Mouse (Mus musculus) olfactory bulb, adult 2 months (tissue): ENCODE measurements around the gene 4933430I17Rik. TPM values are rescaled to one million over a fixed set of nuclear protein-coding genes. Genes with fewer than 3 reads are reported as not detected.
A peak's percentile ranks its signal among the peaks of the same experiment; 100 is the strongest.

ENCODE experiments used
- H3K27ac ChIP-seq: fragments of 200-500 bp; 2 replicates; pipeline ENCODE4 v1.5.1; 2012; ENCODE audit warnings: low read depth, low read length; ENCODE audit not compliant: insufficient read depth
- H3K4me1 ChIP-seq: fragments of 200-500 bp; 2 replicates; pipeline ENCODE4 v1.6.1; 2012; ENCODE audit warnings: low read length; ENCODE audit not compliant: control insufficient read depth, insufficient read depth
- H3K4me3 ChIP-seq: fragments of 200-500 bp; 2 replicates; pipeline ENCODE4 v1.5.1; 2012; ENCODE audit warnings: mild to moderate bottlenecking, low read depth, low read length, moderate library complexity; ENCODE audit not compliant: insufficient read depth
- CTCF ChIP-seq: fragments of 200-500 bp; IDR thresholded peaks from 2 replicates; pipeline ENCODE4 v1.5.1; 2012; ENCODE audit warnings: low read depth, mild to moderate bottlenecking, low read length, moderate library complexity; ENCODE audit not compliant: insufficient read depth
- POLR2A ChIP-seq: fragments of 200-500 bp; IDR thresholded peaks from 2 replicates; pipeline ENCODE4 v1.6.1; 2012; ENCODE audit warnings: mild to moderate bottlenecking, low read depth, low read length, moderate library complexity; ENCODE audit not compliant: insufficient read depth
- WGBS: fragments of 180-500 bp; shearing (Covaris S2); methylation state at CpG from one replicate; pipeline ENCODE4 v1.1.7; 2018; 5-methylcytosine and 5-hydroxymethylcytosine counted together
- polyA plus RNA-seq: library from polyadenylated mRNA; stranded (reverse); fragments of >200 nt; gene quantifications from 2 replicates; pipeline ENCODE4 v1.2.4, GENCODE M21; 2012; ENCODE audit warnings: low replicate concordance; ENCODE audit not compliant: missing spikeins, insufficient read depth, insufficient read length

Gene 4933430I17Rik
- polyA plus RNA-seq, 1 experiment = not detected

GRCm38 (mm10) chr4:62557436-62557835 lies 32.3 kb downstream of the 4933430I17Rik start:
- Histone ChIP-seq H3K4me1 (peaks cover 6% of the 10 kb centered on the region), H3K27ac (peak overlapping the region; percentile 42), H3K4me3 (no peak overlapping the region)
- WGBS = 14% methylated on average over 3 of the region's 3 CpGs
- TF ChIP-seq CTCF (no peak), POLR2A (no peak)

GRCm38 (mm10) chr4:62559797-62560329 lies 34.7 kb downstream of the 4933430I17Rik start, which contains the start of gene Rgs3:
Gene Rgs3 (plus strand): TSS chr4:62559847.
- H3K4me1 ChIP-seq = peaks cover 9% of the 10 kb centered on the region
- no peak within 1 kb of the TSS for H3K27ac ChIP-seq
- no peak within 1 kb of the TSS for H3K4me3 ChIP-seq
- 73% methylated on average over 6 of the region's 6 CpGs for WGBS
- TF ChIP-seq POLR2A = no peak
- no peak for TF ChIP-seq CTCF

- Histone ChIP-seq H3K27ac (no peak overlapping the region), H3K4me3 (no peak overlapping the region), H3K4me1 (peaks cover 12% of the 10 kb centered on the region)
- no peak for TF ChIP-seq CTCF
- no peak for TF ChIP-seq POLR2A
- WGBS = 24% methylated on average over 4 of the region's 4 CpGs
These were observed 35.9 kb downstream of the 4933430I17Rik start for GRCm38 (mm10) chr4:62560963-62561629.

GRCm38 (mm10) chr4:62561630-62562001 lies 36.4 kb downstream of the 4933430I17Rik start:
- TF ChIP-seq CTCF (no peak), POLR2A (no peak)
- H3K27ac ChIP-seq = no peak overlapping the region
- 24% methylated on average over 3 of the region's 3 CpGs for WGBS
- H3K4me3 ChIP-seq = no peak overlapping the region
- peaks cover 14% of the 10 kb centered on the region for H3K4me1 ChIP-seq

GRCm38 (mm10) chr4:62562006-62562405 lies 36.8 kb downstream of the 4933430I17Rik start:
- H3K4me3 ChIP-seq = no peak overlapping the region
- peaks cover 14% of the 10 kb centered on the region for H3K4me1 ChIP-seq
- 72% methylated on average over 4 of the region's 4 CpGs for WGBS
- no peak overlapping the region for H3K27ac ChIP-seq
- TF ChIP-seq CTCF (no peak), POLR2A (no peak)

- Histone ChIP-seq H3K4me1 (peaks cover 13% of the 10 kb centered on the region), H3K4me3 (no peak overlapping the region), H3K27ac (no peak overlapping the region)
- TF ChIP-seq POLR2A (no peak), CTCF (no peak)
- 91% methylated on average over 4 of the region's 4 CpGs for WGBS
These were observed 41.4 kb downstream of the 4933430I17Rik start for GRCm38 (mm10) chr4:62566530-62566929.

- 92% methylated on average over 6 of the region's 6 CpGs for WGBS
- no peak overlapping the region for H3K4me3 ChIP-seq
- H3K4me1 ChIP-seq = peaks cover 13% of the 10 kb centered on the region
- H3K27ac ChIP-seq = no peak overlapping the region
- TF ChIP-seq CTCF = no peak
These were observed 42.5 kb downstream of the 4933430I17Rik start for GRCm38 (mm10) chr4:62567696-62568095.

GRCm38 (mm10) chr4:62568359-62568758 lies 43.2 kb downstream of the 4933430I17Rik start:
- Histone ChIP-seq H3K27ac (no peak overlapping the region), H3K4me3 (no peak overlapping the region), H3K4me1 (peaks cover 13% of the 10 kb centered on the region)
- 95% methylated on average over 1 of the region's 1 CpGs for WGBS
- no peak for TF ChIP-seq POLR2A
- no peak for TF ChIP-seq CTCF

GRCm38 (mm10) chr4:62569603-62570002 lies 44.4 kb downstream of the 4933430I17Rik start:
- Histone ChIP-seq H3K4me3 (no peak overlapping the region), H3K27ac (no peak overlapping the region), H3K4me1 (peaks cover 11% of the 10 kb centered on the region)
- TF ChIP-seq CTCF (no peak), POLR2A (no peak)
- over 99% methylated on average over 5 of the region's 5 CpGs for WGBS

GRCm38 (mm10) chr4:62570029-62570428 lies 44.9 kb downstream of the 4933430I17Rik start:
- Histone ChIP-seq H3K4me3 (no peak overlapping the region), H3K27ac (no peak overlapping the region), H3K4me1 (peaks cover 8% of the 10 kb centered on the region)
- TF ChIP-seq CTCF = no peak
- TF ChIP-seq POLR2A = no peak
- 42% methylated on average over 5 of the region's 5 CpGs for WGBS
